Mouse (Mus musculus) liver, embryonic 13.5 days (tissue): Measurements from ENCODE around the gene Vmn2r41. TPM values are rescaled to one million over a fixed set of nuclear protein-coding genes. Genes with fewer than 3 reads are reported as not detected.
"Not testable (repeated sequence)": the region's sequence is repeated elsewhere in the genome, so short reads cannot be mapped to it uniquely, and the experiment has no call there.

Experiments
- ATAC-seq: fragments of 200-750 bp; cut with Nextera tagmentation; 2 replicates; pipeline ENCODE4 v1.8.0; 2017; ENCODE audit warnings: low read depth, mild to moderate bottlenecking, moderate number of reproducible peaks, moderate library complexity
- DNase-seq: peaks from one replicate; pipeline ENCODE4 v3.0.0; 2022
- H3K27ac ChIP-seq: fragments of 300-500 bp; sonication (generic); 2 replicates; pipeline ENCODE4 v1.5.1; 2015; ENCODE audit warnings: moderate library complexity, mild to moderate bottlenecking, inconsistent platforms
- H3K27me3 ChIP-seq: fragments of 300-500 bp; sonication (generic); 2 replicates; pipeline ENCODE4 v1.6.1; 2015; ENCODE audit warnings: mild to moderate bottlenecking, inconsistent platforms
- H3K36me3 ChIP-seq: fragments of 300-500 bp; sonication (generic); 2 replicates; pipeline ENCODE4 v1.6.1; 2015; ENCODE audit warnings: mild to moderate bottlenecking, inconsistent platforms
- H3K4me1 ChIP-seq: fragments of 300-500 bp; sonication (generic); replicated peaks from 2 replicates; pipeline ENCODE4 v1.6.1; 2015; ENCODE audit warnings: inconsistent platforms
- H3K4me2 ChIP-seq: fragments of 300-500 bp; sonication (generic); 2 replicates; pipeline ENCODE4 v1.6.1; 2015; ENCODE audit warnings: inconsistent platforms, mild to moderate bottlenecking, moderate library complexity
- H3K4me3 ChIP-seq: fragments of 300-500 bp; sonication (generic); replicated peaks from 2 replicates; pipeline ENCODE4 v1.5.1; 2015; ENCODE audit warnings: mild to moderate bottlenecking, inconsistent platforms
- H3K9ac ChIP-seq: fragments of 300-500 bp; sonication (generic); 2 replicates; pipeline ENCODE4 v1.6.1; 2015; ENCODE audit warnings: mild to moderate bottlenecking, inconsistent platforms
- H3K9me3 ChIP-seq: fragments of 300-500 bp; sonication (generic); replicated peaks from 2 replicates; pipeline ENCODE4 v1.6.1; 2016; ENCODE audit warnings: inconsistent platforms
- WGBS: fragments of 180-500 bp; shearing (Covaris S2); methylation state at CpG from one replicate; pipeline ENCODE4 v1.1.7; 2015; ENCODE audit not compliant: insufficient replicate concordance; 5-methylcytosine and 5-hydroxymethylcytosine counted together
- polyA plus RNA-seq: library from polyadenylated mRNA; unstranded; fragments of >200 nt; fragmentation: Nextera tagmentation; extraction: Ambion mirVana; gene quantifications from 2 replicates; pipeline ENCODE4 v1.2.1, GENCODE M21; 2015

Gene Vmn2r41
- not detected in 2 replicates for polyA plus RNA-seq

GRCm38 (mm10) chr7:8161554-8161953 is at the start of gene Vmn2r41:
TSS of gene Vmn2r41 (minus strand) at chr7:8161654.
- H3K4me3 ChIP-seq, H3K4me1 ChIP-seq, H3K36me3 ChIP-seq, H3K27ac ChIP-seq, H3K9me3 ChIP-seq, ATAC-seq, H3K9ac ChIP-seq, H3K4me2 ChIP-seq, H3K27me3 ChIP-seq, DNase-seq: not testable (repeated sequence)
- WGBS: no CpG with 5 or more reads among the region's 1 CpGs

GRCm38 (mm10) chr7:8200220-8200619 is 38.8 kb upstream of the Vmn2r41 start, which contains the start of gene Vmn2r42:
TSS of gene Vmn2r42 (minus strand) at chr7:8200320.
- no CpG with 5 or more reads among the region's 2 CpGs for WGBS
- H3K27ac ChIP-seq, DNase-seq, H3K4me1 ChIP-seq, H3K4me2 ChIP-seq, H3K9ac ChIP-seq, H3K4me3 ChIP-seq, H3K9me3 ChIP-seq, H3K36me3 ChIP-seq, H3K27me3 ChIP-seq, ATAC-seq: not testable (repeated sequence)

- not testable (repeated sequence) for H3K4me2 ChIP-seq, H3K36me3 ChIP-seq, H3K9me3 ChIP-seq, ATAC-seq, DNase-seq, H3K4me1 ChIP-seq, H3K27me3 ChIP-seq, H3K9ac ChIP-seq, H3K4me3 ChIP-seq, H3K27ac ChIP-seq
- 23% methylated on average over 11 of the region's 15 CpGs for WGBS
These were observed 68.6 kb downstream of the Vmn2r41 start for GRCm38 (mm10) chr7:8092871-8093270.

Other genes with a start within 250 kb of the Vmn2r41 start
- gene Vmn2r42, start 38.7 kb upstream of the Vmn2r41 start, polyA plus RNA-seq: not detected in 2 replicates
- gene Vmn2r43, start 98.9 kb upstream of the Vmn2r41 start, polyA plus RNA-seq: not detected in 2 replicates
- gene Vmn2r44, start 221.7 kb upstream of the Vmn2r41 start, polyA plus RNA-seq: not detected in 2 replicates